Mouse (Mus musculus): ENCODE data around the gene Rhoj. TPM values are rescaled to one million over a fixed set of nuclear protein-coding genes. Genes with fewer than 3 reads are reported as not detected.

The Rhoj gene
- polyA plus RNA-seq (2016; fragmentation: Nextera tagmentation; extraction: Ambion mirVana): 26.0 and 29.0 TPM in 2 replicates

DNA sequence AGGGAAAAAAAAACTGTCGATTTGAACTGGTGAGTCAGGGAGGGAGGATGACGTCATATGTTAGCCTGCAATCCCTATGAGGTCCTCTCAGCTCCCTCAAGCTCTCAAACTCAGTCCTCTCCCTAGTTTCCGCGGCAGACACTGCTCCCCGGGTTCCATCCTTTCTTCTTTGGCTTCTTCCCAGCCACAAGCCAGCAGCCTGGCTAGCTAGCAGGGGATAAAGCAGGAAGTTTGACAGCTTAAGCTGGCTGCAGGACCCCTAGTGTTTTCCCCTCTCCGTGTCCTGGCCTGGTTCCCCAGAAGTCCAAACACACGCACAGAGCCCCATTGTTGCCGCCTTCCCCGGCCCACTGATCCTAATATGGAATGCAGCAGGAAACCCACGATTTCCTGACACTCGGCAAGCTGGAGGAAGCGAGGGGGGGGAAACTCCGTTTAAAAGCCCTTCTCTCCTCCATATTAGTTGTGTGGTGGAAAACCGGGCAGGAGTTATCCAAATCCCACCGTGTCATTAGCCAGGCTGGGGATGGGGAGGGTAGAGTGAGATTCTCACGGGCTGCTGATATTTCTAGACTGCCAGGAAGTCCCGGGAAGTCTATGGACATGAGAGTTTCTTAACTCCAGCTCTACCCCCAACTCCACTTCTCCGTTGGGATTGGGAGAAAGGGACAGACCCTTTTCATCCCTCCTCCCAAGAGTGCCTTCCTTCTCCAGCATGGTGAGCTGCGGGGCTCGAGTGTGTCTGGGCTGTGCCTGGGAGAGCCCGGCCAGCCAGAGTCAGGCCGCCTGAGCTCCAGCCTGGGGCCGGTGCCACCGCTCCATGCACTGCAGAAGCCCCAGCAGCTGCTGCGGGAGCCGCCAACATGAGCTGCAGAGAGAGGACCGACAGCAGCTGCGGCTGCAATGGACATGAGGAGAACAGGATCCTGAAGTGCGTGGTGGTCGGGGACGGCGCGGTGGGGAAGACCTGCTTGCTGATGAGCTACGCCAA lies at the start of gene Rhoj:
TSS of gene Rhoj (plus strand) at position 362 of the 991 bp plus-strand sequence.
- under 1% methylated on average over 34 of the region's 34 CpGs for WGBS
- Histone ChIP-seq H3K27ac (peak within 1 kb of the TSS; percentile 88), H3K27me3 (ENCODE audit: insufficient read depth, poor library complexity, severe bottlenecking) (peaks cover 64% of the 10 kb centered on the region)

DNA sequence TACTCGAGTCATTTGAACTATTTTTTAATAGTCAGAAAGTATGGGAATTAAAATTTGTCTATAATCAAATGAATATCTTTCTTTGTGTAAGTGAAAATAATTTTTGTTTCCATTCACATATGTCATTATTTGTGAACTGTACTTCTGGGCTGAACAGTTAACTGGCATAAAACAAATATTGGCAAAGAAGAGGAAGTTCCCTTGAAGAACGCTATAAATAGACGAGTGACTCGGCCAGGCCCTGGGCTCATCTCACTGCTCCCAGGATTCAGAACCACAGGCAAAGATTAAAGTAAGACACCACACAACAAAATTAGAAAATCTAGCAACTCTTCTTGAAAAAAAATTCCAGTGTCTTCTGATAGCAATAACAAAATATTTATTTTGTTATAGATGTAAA lies 36.4 kb upstream of the Rhoj start:
- no peak overlapping the region for H3K4me3 ChIP-seq
- no peaks in the 10 kb centered on the region for H3K36me3 ChIP-seq
- no peaks in the 10 kb centered on the region for H3K9me3 ChIP-seq
- H3K27ac ChIP-seq: no peak overlapping the region
- 43% methylated on average over 4 of the region's 4 CpGs for WGBS
- DNase-seq (ENCODE audit: low spot score): no peak
- H3K27me3 ChIP-seq (ENCODE audit: insufficient read depth, poor library complexity, severe bottlenecking): no peaks in the 10 kb centered on the region
- H3K4me1 ChIP-seq: no peaks in the 10 kb centered on the region

More for the DNA sequence above, at the start of gene Rhoj:
- Histone ChIP-seq H3K36me3 (no peaks in the 10 kb centered on the region), H3K9me3 (no peaks in the 10 kb centered on the region), H3K4me1 (peaks cover 7% of the 10 kb centered on the region; the same call in 1 of the 2 replicates), H3K4me3 (peak within 1 kb of the TSS; percentile 71)
- DNase-seq (ENCODE audit: low spot score): peak; percentile 87

DNA sequence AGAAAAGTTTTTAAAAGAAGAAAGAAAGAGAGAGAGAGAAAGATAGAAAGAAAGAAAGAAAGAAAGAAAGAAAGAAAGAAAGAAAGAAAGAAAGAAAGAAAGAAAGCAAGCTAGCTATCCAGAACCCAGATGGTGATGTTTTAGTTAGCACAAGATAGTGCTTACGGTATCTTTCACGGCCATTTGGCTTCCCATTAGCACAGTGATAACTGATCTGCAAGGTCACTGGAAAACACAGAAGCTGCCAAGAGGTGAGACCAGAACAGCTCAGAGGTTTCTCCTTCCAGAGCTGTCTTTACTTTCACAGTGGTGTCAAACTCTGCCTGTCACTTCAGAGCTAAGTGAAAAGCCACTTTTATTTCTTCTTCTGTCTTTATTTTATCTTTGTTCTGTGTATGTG lies 32.4 kb upstream of the Rhoj start:
- WGBS: 17% methylated on average over 2 of the region's 2 CpGs

GRCm38 (mm10) chr12:75277425-75277824 lies 30.7 kb upstream of the Rhoj start:
- Histone ChIP-seq H3K27me3 (ENCODE audit: insufficient read depth, poor library complexity, severe bottlenecking) (peaks cover 9% of the 10 kb centered on the region; the same call in 1 of the 2 replicates), H3K36me3 (no peaks in the 10 kb centered on the region), H3K4me3 (no peak overlapping the region), H3K4me1 (no peaks in the 10 kb centered on the region), H3K27ac (no peak overlapping the region), H3K9me3 (no peaks in the 10 kb centered on the region)
- WGBS: 74% methylated on average over 2 of the region's 2 CpGs
- DNase-seq (ENCODE audit: low spot score): no peak

More for the DNA sequence above, 32.4 kb upstream of the Rhoj start:
- H3K4me1 ChIP-seq: no peaks in the 10 kb centered on the region
- no peaks in the 10 kb centered on the region for H3K9me3 ChIP-seq
- peaks cover 3% of the 10 kb centered on the region; the same call in 1 of the 2 replicates for H3K27me3 ChIP-seq (ENCODE audit: insufficient read depth, poor library complexity, severe bottlenecking)
- DNase-seq (ENCODE audit: low spot score): no peak
- no peak overlapping the region for H3K4me3 ChIP-seq
- H3K27ac ChIP-seq: no peak overlapping the region
- H3K36me3 ChIP-seq: no peaks in the 10 kb centered on the region

- Histone ChIP-seq H3K9me3 (no peaks in the 10 kb centered on the region), H3K27me3 (ENCODE audit: insufficient read depth, poor library complexity, severe bottlenecking) (peaks cover 22% of the 10 kb centered on the region; the same call in 1 of the 2 replicates), H3K4me3 (no peak overlapping the region), H3K27ac (no peak overlapping the region), H3K4me1 (no peaks in the 10 kb centered on the region), H3K36me3 (no peaks in the 10 kb centered on the region)
- DNase-seq (ENCODE audit: low spot score): no peak
- WGBS: 65% methylated on average over 7 of the region's 7 CpGs
Observed at GRCm38 (mm10) chr12:75280502-75280901, 27.6 kb upstream of the Rhoj start.

DNA sequence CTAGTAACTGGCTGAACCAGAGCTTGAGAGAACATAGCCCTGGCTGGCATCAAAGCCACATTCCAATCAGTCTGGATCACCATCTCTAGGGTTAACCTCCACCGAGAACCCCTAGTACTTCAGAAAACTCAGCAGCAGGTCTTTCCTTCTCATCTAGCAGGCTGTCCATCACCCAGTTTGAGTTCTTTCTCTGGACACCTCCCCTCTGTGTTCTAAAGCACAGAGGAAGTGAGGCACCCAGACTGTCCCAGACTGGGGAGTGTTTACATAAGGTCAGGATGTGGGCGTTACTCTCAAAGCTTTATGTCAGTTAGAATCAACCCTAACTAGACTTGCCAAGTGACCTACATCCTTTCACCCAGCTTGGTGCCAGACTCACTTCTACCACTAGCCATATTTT lies 24.9 kb upstream of the Rhoj start:
- Histone ChIP-seq H3K4me1 (0 out of 2 replicates have a peak, but pooled peaks cover 3% of the 10 kb centered on the region), H3K27me3 (ENCODE audit: insufficient read depth, poor library complexity, severe bottlenecking) (peaks cover 39% of the 10 kb centered on the region), H3K9me3 (no peaks in the 10 kb centered on the region), H3K36me3 (no peaks in the 10 kb centered on the region), H3K27ac (no peak overlapping the region), H3K4me3 (no peak overlapping the region)
- DNase-seq (ENCODE audit: low spot score): no peak
- WGBS: 27% methylated on average over 2 of the region's 2 CpGs

- WGBS: 50% methylated on average over 3 of the region's 3 CpGs
- peaks cover 48% of the 10 kb centered on the region for H3K27me3 ChIP-seq (ENCODE audit: insufficient read depth, poor library complexity, severe bottlenecking)
- no peaks in the 10 kb centered on the region for H3K36me3 ChIP-seq
- no peaks in the 10 kb centered on the region for H3K9me3 ChIP-seq
- H3K27ac ChIP-seq: no peak overlapping the region
- no peak overlapping the region for H3K4me3 ChIP-seq
- no peak for DNase-seq (ENCODE audit: low spot score)
- 0 out of 2 replicates have a peak, but pooled peaks cover 3% of the 10 kb centered on the region for H3K4me1 ChIP-seq
Observed at GRCm38 (mm10) chr12:75286166-75286565, 22.0 kb upstream of the Rhoj start.

- no peak for DNase-seq (ENCODE audit: low spot score)
- Histone ChIP-seq H3K9me3 (no peaks in the 10 kb centered on the region), H3K27me3 (ENCODE audit: insufficient read depth, poor library complexity, severe bottlenecking) (peaks cover 68% of the 10 kb centered on the region), H3K4me1 (0 out of 2 replicates have a peak, but pooled peaks cover 3% of the 10 kb centered on the region), H3K36me3 (no peaks in the 10 kb centered on the region), H3K4me3 (no peak overlapping the region), H3K27ac (no peak overlapping the region)
- 72% methylated on average over 2 of the region's 2 CpGs for WGBS
Observed at GRCm38 (mm10) chr12:75290524-75290923, 17.6 kb upstream of the Rhoj start.

DNA sequence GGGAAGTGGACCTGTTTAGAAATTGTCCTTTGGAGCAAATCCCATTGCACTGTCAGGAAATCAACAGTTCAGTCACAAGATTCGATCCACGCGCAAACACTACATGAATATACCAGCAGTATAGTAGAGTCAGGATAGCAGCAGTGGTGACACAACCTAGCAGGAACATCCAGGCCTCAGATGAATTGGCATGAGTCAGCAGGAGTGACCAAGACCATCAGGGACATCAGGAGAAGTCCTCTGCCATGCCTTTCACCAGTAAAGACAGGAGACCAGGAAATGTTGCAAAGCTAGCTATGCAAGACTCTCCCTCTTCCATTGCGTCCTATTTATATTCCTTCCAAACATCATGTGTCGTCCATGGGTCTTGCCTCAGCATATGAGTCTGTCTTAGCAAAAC lies 16.6 kb upstream of the Rhoj start:
- WGBS: 87% methylated on average over 5 of the region's 5 CpGs
- Histone ChIP-seq H3K4me1 (no peaks in the 10 kb centered on the region), H3K27ac (no peak overlapping the region), H3K36me3 (no peaks in the 10 kb centered on the region), H3K4me3 (no peak overlapping the region), H3K27me3 (ENCODE audit: insufficient read depth, poor library complexity, severe bottlenecking) (peaks cover 63% of the 10 kb centered on the region), H3K9me3 (no peaks in the 10 kb centered on the region)
- DNase-seq (ENCODE audit: low spot score): no peak

DNA sequence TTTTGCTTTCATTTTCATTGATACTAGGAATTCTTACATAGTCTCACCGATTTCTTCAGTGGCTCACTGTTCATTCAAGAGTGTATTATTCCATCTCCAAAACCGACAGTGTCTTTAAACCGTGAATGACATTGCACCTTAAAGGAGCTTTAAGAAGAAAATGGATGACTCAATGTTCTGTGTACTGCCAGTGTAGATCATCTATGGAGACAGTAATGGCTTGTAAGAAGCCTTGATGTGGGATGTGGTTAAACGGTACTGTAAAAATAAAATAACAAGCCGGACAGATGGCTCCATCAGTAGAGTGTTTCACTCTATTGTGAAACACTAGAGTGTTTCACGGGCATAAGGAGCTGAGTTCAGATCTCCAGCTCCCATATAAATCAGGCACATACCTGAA lies 15.2 kb upstream of the Rhoj start:
- Histone ChIP-seq H3K36me3 (no peaks in the 10 kb centered on the region), H3K27me3 (ENCODE audit: insufficient read depth, poor library complexity, severe bottlenecking) (peaks cover 66% of the 10 kb centered on the region), H3K27ac (no peak overlapping the region), H3K4me3 (no peak overlapping the region), H3K4me1 (no peaks in the 10 kb centered on the region), H3K9me3 (no peaks in the 10 kb centered on the region)
- 87% methylated on average over 6 of the region's 6 CpGs for WGBS
- DNase-seq (ENCODE audit: low spot score): no peak

DNA sequence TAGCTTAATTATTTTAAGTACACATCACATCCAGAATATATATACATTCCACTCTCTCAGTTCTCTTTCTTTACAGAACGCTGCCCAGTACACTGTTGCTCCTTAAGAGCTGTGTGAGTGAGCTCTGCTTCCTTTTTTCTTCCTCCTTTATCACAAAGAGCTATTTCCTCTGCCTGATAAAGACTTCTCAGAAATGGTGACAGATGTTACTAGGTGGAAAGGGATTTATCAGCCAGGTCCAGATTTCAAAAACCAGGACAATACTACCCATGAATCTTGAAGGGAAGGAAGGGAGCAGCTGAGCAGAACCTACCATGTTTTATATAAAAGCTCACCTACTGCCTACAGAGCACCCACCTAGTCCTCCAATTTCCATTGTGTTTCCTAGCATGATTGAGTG lies 8.3 kb upstream of the Rhoj start:
- Histone ChIP-seq H3K27me3 (ENCODE audit: insufficient read depth, poor library complexity, severe bottlenecking) (peaks cover 88% of the 10 kb centered on the region), H3K36me3 (no peaks in the 10 kb centered on the region), H3K27ac (no peak overlapping the region), H3K4me1 (no peaks in the 10 kb centered on the region), H3K9me3 (no peaks in the 10 kb centered on the region), H3K4me3 (no peak overlapping the region)
- no peak for DNase-seq (ENCODE audit: low spot score)
- WGBS: 39% methylated on average over 1 of the region's 1 CpGs

- no peak for DNase-seq (ENCODE audit: low spot score)
- H3K36me3 ChIP-seq: no peaks in the 10 kb centered on the region
- no peak overlapping the region for H3K4me3 ChIP-seq
- H3K9me3 ChIP-seq: no peaks in the 10 kb centered on the region
- 83% methylated on average over 6 of the region's 6 CpGs for WGBS
- no peak overlapping the region for H3K27ac ChIP-seq
- peaks cover 78% of the 10 kb centered on the region for H3K27me3 ChIP-seq (ENCODE audit: insufficient read depth, poor library complexity, severe bottlenecking)
- peaks cover 7% of the 10 kb centered on the region; the same call in 1 of the 2 replicates for H3K4me1 ChIP-seq
Observed at GRCm38 (mm10) chr12:75304132-75304531, 4.0 kb upstream of the Rhoj start.

DNA sequence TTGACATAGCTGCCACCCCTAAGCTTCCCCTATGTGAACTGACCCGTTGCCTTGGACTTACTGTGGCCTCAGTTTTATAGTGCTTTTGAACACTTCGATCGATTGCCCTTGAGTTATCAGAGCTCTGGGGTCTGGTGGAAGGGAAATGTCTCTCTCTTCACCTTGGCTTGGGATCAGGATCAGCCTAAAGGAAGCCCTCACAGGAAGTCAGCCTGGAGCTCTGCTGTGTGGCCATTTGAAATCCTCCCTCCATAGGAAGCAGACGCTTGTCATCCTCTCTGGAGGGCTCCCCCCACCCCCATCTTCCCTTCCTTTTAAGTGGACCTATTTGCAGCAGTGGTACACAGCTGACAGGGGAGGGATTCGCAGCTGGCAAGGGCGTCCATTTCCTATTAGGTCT lies 1.6 kb downstream of the Rhoj start:
- Histone ChIP-seq H3K36me3 (no peaks in the 10 kb centered on the region), H3K4me3 (peak overlapping the region; percentile 71), H3K27ac (peak overlapping the region; percentile 36; the same call in 1 of the 2 replicates), H3K9me3 (no peaks in the 10 kb centered on the region), H3K27me3 (ENCODE audit: insufficient read depth, poor library complexity, severe bottlenecking) (peaks cover 50% of the 10 kb centered on the region), H3K4me1 (peaks cover 7% of the 10 kb centered on the region; the same call in 1 of the 2 replicates)
- 43% methylated on average over 6 of the region's 6 CpGs for WGBS
- peak; percentile 73 for DNase-seq (ENCODE audit: low spot score)
